Comparison of ENCODE assay signal across 25 mouse cellular contexts in genomic region chr5:3725491-3725890, GRCm38 (mm10).
"Had no signal": no experiment of that assay in that cellular context is flagged by ENCODE, and none has a peak within 500 bp of the region (broad histone marks: within the 10 kb centered on the region; RNA-seq: fewer than 3 reads in every experiment).

No protein-coding gene starts in this region.

- DNase-seq: gastrocnemius, postnatal 14 days; gastrocnemius, postnatal 36 days; heart, adult 11 months; heart, adult 2 months; heart, postnatal 10 days; kidney, adult 18-20 months; kidney, adult 8-10 months; kidney, postnatal 10 days; kidney, postnatal 25 days; kidney, postnatal 4 days; liver; liver, embryonic 13.5 days; liver, postnatal 0 days had no signal

- H3K4me3 ChIP-seq: heart, adult 2 months; heart, embryonic 12.5 days; intestine, embryonic 15.5 days; layer of hippocampus, adult 2 months; left cerebral cortex, adult 2 months; limb, embryonic 10.5 days; limb, embryonic 12.5 days; liver, embryonic 13.5 days; liver, embryonic 15.5 days had no signal

- H3K27ac ChIP-seq: heart, adult 2 months; hindbrain, embryonic 14.5 days; intestine, embryonic 15.5 days; layer of hippocampus, adult 2 months; left cerebral cortex, adult 2 months; limb, embryonic 10.5 days; limb, embryonic 12.5 days; liver, embryonic 13.5 days; liver, embryonic 15.5 days had no signal

- ATAC-seq: hindbrain, embryonic 16.5 days; inflammation-experienced regulatory T-cells, adult 6 months; intestine, embryonic 15.5 days; intestine, postnatal 0 days; liver, postnatal 0 days had no signal

- H3K9ac ChIP-seq: heart, embryonic 12.5 days; hindbrain, embryonic 14.5 days; intestine, embryonic 15.5 days; limb, embryonic 12.5 days; liver, embryonic 13.5 days; liver, embryonic 15.5 days; liver, postnatal 0 days had no signal

- H3K27me3 ChIP-seq: heart, embryonic 12.5 days; intestine, embryonic 15.5 days; limb, embryonic 12.5 days; liver, embryonic 13.5 days; liver, embryonic 15.5 days had no signal

- H3K4me1 ChIP-seq: intestine, embryonic 15.5 days; limb, embryonic 10.5 days; limb, embryonic 12.5 days had no signal

- H3K9me3 ChIP-seq: heart, embryonic 12.5 days; intestine, embryonic 15.5 days; limb, embryonic 10.5 days; limb, embryonic 12.5 days; liver, embryonic 13.5 days; liver, embryonic 15.5 days had no signal

- H3K36me3 ChIP-seq: intestine, embryonic 15.5 days had no signal

- H3K4me2 ChIP-seq: heart, embryonic 12.5 days; hindbrain, embryonic 14.5 days; intestine, embryonic 15.5 days; limb, embryonic 12.5 days; liver, embryonic 11.5 days; liver, embryonic 13.5 days; liver, embryonic 15.5 days had no signal
